Mouse (Mus musculus): ENCODE measurements around the gene Apoh.

GRCm38 (mm10) chr11:108409876-108410644, 66.9 kb downstream of the Apoh start:
- TF ChIP-seq CTCF (conservative IDR thresholded peaks at IDR 0.05 in 1 of 2, IDR thresholded peaks at IDR 0.05 in 1 of 2; ENCODE audit: low read depth in 2 of 2, low read length in 2 of 2) (no peak), POLR2A (IDR thresholded peaks at IDR 0.05; ENCODE audit: low read depth, low read length) (no peak), E2F4 (IDR thresholded peaks at IDR 0.05; ENCODE audit: insufficient replicate concordance, low read depth, low read length) (no peak)

Data from CH12.LX (cell line).